Mouse (Mus musculus) hindbrain, embryonic 11.5 days (tissue): Measurements from ENCODE around the gene Tomm40l. TPM values are rescaled to one million over a fixed set of nuclear protein-coding genes. Genes with fewer than 3 reads are reported as not detected.

Source experiments
- ATAC-seq: fragments of 200-750 bp; cut with Nextera tagmentation; 2 replicates; pipeline ENCODE4 v1.8.0; 2017; ENCODE audit warnings: mild to moderate bottlenecking, moderate TSS enrichment, moderate library complexity; ENCODE audit not compliant: low FRiP score
- DNase-seq: peaks from one replicate; pipeline ENCODE4 v3.0.0-alpha.2; 2015; ENCODE audit warnings: low spot score
- H3K27ac ChIP-seq: fragments of 300-500 bp; sonication (generic); 2 replicates; pipeline ENCODE4 v1.5.1; 2014; ENCODE audit warnings: mild to moderate bottlenecking, low read depth, low read length
- H3K27me3 ChIP-seq: fragments of 300-500 bp; sonication (generic); 2 replicates; pipeline ENCODE4 v1.6.1; 2014; ENCODE audit warnings: mild to moderate bottlenecking, low read length, moderate library complexity, mixed read lengths; ENCODE audit not compliant: control insufficient read depth, insufficient read depth
- H3K36me3 ChIP-seq: fragments of 300-500 bp; sonication (generic); 2 replicates; pipeline ENCODE4 v1.6.1; 2014; ENCODE audit warnings: mild to moderate bottlenecking, low read length, moderate library complexity, mixed read lengths; ENCODE audit not compliant: control insufficient read depth, insufficient read depth
- H3K4me1 ChIP-seq: fragments of 300-500 bp; sonication (generic); replicated peaks from 2 replicates; pipeline ENCODE4 v1.6.1; 2014; ENCODE audit warnings: low read length, mixed read lengths; ENCODE audit not compliant: control insufficient read depth, insufficient read depth
- H3K4me2 ChIP-seq: fragments of 300-500 bp; sonication (generic); replicated peaks from 2 replicates; pipeline ENCODE4 v1.6.1; 2014; ENCODE audit warnings: mild to moderate bottlenecking, low read depth, low read length
- H3K4me3 ChIP-seq: fragments of 300-500 bp; sonication (generic); 2 replicates; pipeline ENCODE4 v1.5.1; 2014; ENCODE audit warnings: low read depth, low read length
- H3K9ac ChIP-seq: fragments of 300-500 bp; sonication (generic); 2 replicates; pipeline ENCODE4 v1.6.1; 2014; ENCODE audit warnings: low read depth, low read length
- H3K9me3 ChIP-seq: fragments of 300-500 bp; sonication (generic); 2 replicates; pipeline ENCODE4 v1.6.1; 2016; ENCODE audit warnings: low read length; ENCODE audit not compliant: control insufficient read depth
- WGBS: fragments of 180-500 bp; shearing (Covaris S2); extraction: QIAGEN DNeasy Blood & Tissue Kit; methylation state at CpG from one replicate; pipeline ENCODE4 v1.1.7; 2014; 5-methylcytosine and 5-hydroxymethylcytosine counted together
- polyA plus RNA-seq: library from polyadenylated mRNA; unstranded; fragments of >200 nt; fragmentation: Nextera tagmentation; extraction: Ambion mirVana; gene quantifications from 2 replicates; pipeline ENCODE4 v1.2.1, GENCODE M21; 2014

Tomm40l gene
- polyA plus RNA-seq, 1 experiment from 2014 or later: 23.5 TPM

DNA sequence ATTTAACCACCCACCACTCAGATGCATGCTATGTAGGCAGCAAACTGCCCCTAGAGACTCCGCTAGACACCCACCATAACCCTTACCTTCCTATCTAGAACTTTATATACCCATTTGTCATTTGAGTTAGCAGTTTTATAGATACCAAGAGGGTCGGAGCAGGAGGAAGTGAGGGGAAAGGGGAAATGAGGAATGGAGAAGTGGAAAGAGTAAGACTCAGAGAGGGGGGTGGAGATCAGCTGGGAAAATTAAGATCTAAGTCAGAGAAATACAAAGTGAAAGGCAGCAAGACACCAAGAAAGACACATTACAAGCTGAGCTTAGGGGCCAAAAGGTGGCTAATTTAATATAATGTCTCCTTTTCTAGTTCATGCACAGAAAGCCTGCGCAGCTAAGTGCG, 12.2 kb upstream of the Tomm40l start:
- DNase-seq: no peak
- Histone ChIP-seq H3K27me3 (no peaks in the 10 kb centered on the region), H3K9me3 (no peaks in the 10 kb centered on the region), H3K4me3 (no peak overlapping the region), H3K4me1 (no peaks in the 10 kb centered on the region), H3K9ac (no peak overlapping the region), H3K27ac (no peak overlapping the region), H3K4me2 (no peak overlapping the region), H3K36me3 (peaks cover 8% of the 10 kb centered on the region)
- 96% methylated on average over 4 of the region's 4 CpGs for WGBS
- ATAC-seq: no peak

GRCm38 (mm10) chr1:171234126-171234525, 11.8 kb upstream of the Tomm40l start, which contains the start of gene Fcer1g:
Gene Fcer1g, minus strand, starts transcription at chr1:171234365.
- Histone ChIP-seq H3K4me1 (no peaks in the 10 kb centered on the region), H3K4me2 (no peak within 1 kb of the TSS), H3K9ac (no peak within 1 kb of the TSS), H3K27me3 (no peaks in the 10 kb centered on the region), H3K4me3 (no peak within 1 kb of the TSS), H3K9me3 (no peaks in the 10 kb centered on the region), H3K36me3 (peaks cover 8% of the 10 kb centered on the region), H3K27ac (no peak within 1 kb of the TSS)
- no peak for DNase-seq
- no peak for ATAC-seq
- WGBS: 84% methylated on average over 14 of the region's 14 CpGs

GRCm38 (mm10) chr1:171232800-171233730, 10.8 kb upstream of the Tomm40l start:
- no peaks in the 10 kb centered on the region for H3K27me3 ChIP-seq
- H3K4me3 ChIP-seq: no peak overlapping the region
- no peak overlapping the region for H3K4me2 ChIP-seq
- DNase-seq (no peak), ATAC-seq (no peak)
- WGBS: 86% methylated on average over 12 of the region's 12 CpGs
- no peaks in the 10 kb centered on the region for H3K9me3 ChIP-seq
- peaks cover 8% of the 10 kb centered on the region for H3K36me3 ChIP-seq
- H3K9ac ChIP-seq: no peak overlapping the region
- H3K4me1 ChIP-seq: no peaks in the 10 kb centered on the region
- no peak overlapping the region for H3K27ac ChIP-seq

DNA sequence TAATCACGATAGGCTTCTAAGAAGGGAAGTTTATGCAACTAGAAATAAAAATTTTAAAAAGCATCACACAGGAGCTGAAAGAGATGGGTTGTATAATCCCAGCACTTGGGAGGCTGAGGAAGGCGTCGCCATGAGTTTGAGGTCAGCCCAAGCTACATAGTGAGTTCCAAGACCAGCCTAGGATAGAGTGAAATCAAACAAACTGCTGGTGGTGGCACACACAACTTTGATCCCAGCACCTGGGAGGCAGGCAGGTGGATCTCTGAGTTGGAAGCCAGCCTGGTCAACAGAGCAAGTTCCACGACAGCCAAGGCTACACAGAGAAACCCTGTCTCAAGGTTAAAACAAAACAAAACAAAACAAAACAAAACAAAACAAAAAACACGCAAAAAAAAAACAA, 10.0 kb upstream of the Tomm40l start:
- no peak overlapping the region for H3K27ac ChIP-seq
- WGBS: 94% methylated on average over 5 of the region's 5 CpGs
- H3K4me1 ChIP-seq: no peaks in the 10 kb centered on the region
- H3K36me3 ChIP-seq: peaks cover 6% of the 10 kb centered on the region
- ATAC-seq (no peak), DNase-seq (no peak)
- no peak overlapping the region for H3K9ac ChIP-seq
- no peaks in the 10 kb centered on the region for H3K9me3 ChIP-seq
- no peak overlapping the region for H3K4me2 ChIP-seq
- H3K27me3 ChIP-seq: no peaks in the 10 kb centered on the region
- no peak overlapping the region for H3K4me3 ChIP-seq

GRCm38 (mm10) chr1:171231844-171232243, 9.5 kb upstream of the Tomm40l start:
- Histone ChIP-seq H3K9ac (no peak overlapping the region), H3K27ac (no peak overlapping the region), H3K4me2 (no peak overlapping the region), H3K27me3 (no peaks in the 10 kb centered on the region), H3K4me1 (no peaks in the 10 kb centered on the region), H3K36me3 (peaks cover 3% of the 10 kb centered on the region), H3K4me3 (no peak overlapping the region), H3K9me3 (no peaks in the 10 kb centered on the region)
- ATAC-seq: no peak
- DNase-seq: no peak
- 80% methylated on average over 4 of the region's 4 CpGs for WGBS

DNA sequence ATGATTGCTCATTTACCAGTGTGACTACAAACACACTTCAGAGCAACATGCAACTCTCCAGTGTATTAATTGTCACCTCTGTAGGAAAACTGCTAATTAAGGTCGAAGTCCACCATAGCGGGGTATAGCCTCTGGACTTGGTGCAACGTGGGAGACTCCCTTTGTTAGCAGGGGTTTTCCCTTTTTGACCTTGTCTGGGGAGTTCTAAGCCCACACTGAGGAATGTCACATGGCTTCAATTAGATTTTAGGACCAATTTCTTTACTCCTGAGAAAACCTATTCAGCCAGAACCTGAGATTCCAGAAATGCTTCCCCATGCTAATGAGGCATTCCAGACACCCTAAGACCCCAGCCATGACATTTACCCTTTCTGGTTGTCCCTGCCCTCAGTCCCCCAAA, 7.9 kb upstream of the Tomm40l start:
- 62% methylated on average over 3 of the region's 3 CpGs for WGBS

GRCm38 (mm10) chr1:171229750-171230149, 7.4 kb upstream of the Tomm40l start:
- Histone ChIP-seq H3K4me1 (no peaks in the 10 kb centered on the region), H3K4me3 (no peak overlapping the region), H3K9me3 (no peaks in the 10 kb centered on the region), H3K36me3 (no peaks in the 10 kb centered on the region; the same call in 1 of the 2 replicates), H3K27me3 (no peaks in the 10 kb centered on the region), H3K4me2 (no peak overlapping the region), H3K9ac (no peak overlapping the region), H3K27ac (no peak overlapping the region)
- 57% methylated on average over 6 of the region's 6 CpGs for WGBS
- DNase-seq: no peak
- ATAC-seq: no peak

More for the DNA sequence above, 7.9 kb upstream of the Tomm40l start:
- no peak overlapping the region for H3K27ac ChIP-seq
- no peak overlapping the region for H3K9ac ChIP-seq
- ATAC-seq (no peak), DNase-seq (no peak)
- no peaks in the 10 kb centered on the region for H3K4me1 ChIP-seq
- H3K9me3 ChIP-seq: no peaks in the 10 kb centered on the region
- no peak overlapping the region for H3K4me3 ChIP-seq
- no peak overlapping the region for H3K4me2 ChIP-seq
- H3K27me3 ChIP-seq: no peaks in the 10 kb centered on the region
- H3K36me3 ChIP-seq: no peaks in the 10 kb centered on the region; the same call in 1 of the 2 replicates

DNA sequence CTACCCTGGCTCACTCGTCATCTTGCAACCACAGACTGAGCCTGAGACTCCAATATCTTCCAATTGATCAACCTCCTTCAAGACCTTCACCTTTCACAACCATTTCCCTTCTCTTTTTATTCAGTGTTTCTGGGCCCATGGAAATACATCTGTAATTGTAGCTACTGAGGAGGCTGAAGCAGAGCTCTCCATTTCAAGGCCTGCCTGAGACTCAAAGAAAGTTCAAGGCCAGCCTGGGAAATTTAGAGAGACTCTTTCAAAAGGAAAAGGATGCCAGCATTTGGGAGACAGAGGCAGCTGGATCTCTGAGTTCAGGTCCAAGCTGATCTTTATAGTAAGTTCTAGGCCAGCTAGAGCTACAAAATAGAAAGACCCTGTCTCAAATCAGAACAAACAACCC, 5.6 kb upstream of the Tomm40l start:
- H3K4me2 ChIP-seq: no peak overlapping the region
- H3K27me3 ChIP-seq: no peaks in the 10 kb centered on the region
- no peaks in the 10 kb centered on the region for H3K4me1 ChIP-seq
- H3K9ac ChIP-seq: no peak overlapping the region
- no peak overlapping the region for H3K4me3 ChIP-seq
- H3K9me3 ChIP-seq: no peaks in the 10 kb centered on the region
- no peak for DNase-seq
- no peak for ATAC-seq
- no peak overlapping the region for H3K27ac ChIP-seq
- 85% methylated on average over 1 of the region's 1 CpGs for WGBS
- H3K36me3 ChIP-seq: no peaks in the 10 kb centered on the region

GRCm38 (mm10) chr1:171226780-171227179, 4.5 kb upstream of the Tomm40l start:
- H3K27ac ChIP-seq: no peak overlapping the region
- H3K27me3 ChIP-seq: no peaks in the 10 kb centered on the region
- H3K9me3 ChIP-seq: no peaks in the 10 kb centered on the region
- no peaks in the 10 kb centered on the region for H3K36me3 ChIP-seq
- no peak overlapping the region for H3K4me3 ChIP-seq
- no peak for DNase-seq
- no peaks in the 10 kb centered on the region for H3K4me1 ChIP-seq
- H3K9ac ChIP-seq: no peak overlapping the region
- H3K4me2 ChIP-seq: no peak overlapping the region
- ATAC-seq: no peak
- WGBS: 64% methylated on average over 3 of the region's 4 CpGs
